Mouse (Mus musculus): ENCODE results near the gene Upb1. TPM values are rescaled to one million over a fixed set of nuclear protein-coding genes. Genes with fewer than 3 reads are reported as not detected.
A peak's percentile ranks its signal among the peaks of the same experiment; 100 is the strongest.
"Not testable (repeated sequence)": the region's sequence is repeated elsewhere in the genome, so short reads cannot be mapped to it uniquely, and the experiment has no call there.

Gene Upb1
- polyA plus RNA-seq, 1 experiment from 2014 or later = 0.93 TPM

DNA sequence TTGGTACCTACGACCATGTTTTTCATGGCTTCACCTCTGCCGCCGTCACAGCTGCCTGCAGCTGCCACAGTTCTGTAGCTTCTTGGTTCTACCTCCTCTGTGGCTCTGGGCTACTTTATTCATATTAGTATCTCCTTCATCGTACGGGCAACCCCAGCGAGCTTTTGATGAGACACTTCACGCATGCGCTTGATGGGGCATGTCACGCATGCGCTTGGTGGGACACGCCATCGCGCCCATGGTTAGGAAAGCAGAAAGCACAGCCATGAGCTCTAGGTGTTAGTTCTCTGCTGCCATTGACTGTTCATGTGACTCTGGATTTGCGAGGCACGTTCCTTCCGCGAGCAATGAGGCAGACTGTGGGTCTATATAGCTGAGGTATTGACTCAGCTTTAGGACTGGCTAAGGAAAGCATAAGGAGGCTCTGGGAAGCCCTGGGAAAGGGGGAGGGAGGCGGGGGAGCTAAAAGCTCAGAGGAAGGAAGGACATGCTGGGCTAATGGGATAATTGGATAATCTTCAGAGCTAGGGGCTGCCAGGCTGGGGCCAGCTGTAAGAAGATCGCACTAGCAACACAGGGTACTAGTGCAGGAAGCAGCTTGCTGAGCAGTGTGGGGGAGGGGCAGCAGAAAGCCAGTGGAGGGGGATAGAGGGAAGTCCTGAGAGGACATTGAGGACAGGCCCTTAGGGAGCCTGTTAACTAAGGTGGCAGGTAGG is 43.4 kb downstream of the Upb1 start:
- peaks cover 17% of the 10 kb centered on the region; the same call in 1 of the 2 replicates for H3K4me1 ChIP-seq (ENCODE audit: control insufficient read depth, insufficient read depth, low read length)
- no peak overlapping the region for H3K9ac ChIP-seq (ENCODE audit: low read depth, low read length)
- H3K27me3 ChIP-seq (ENCODE audit: control insufficient read depth, insufficient read depth, low read length) = no peaks in the 10 kb centered on the region
- no peak overlapping the region for H3K4me3 ChIP-seq (ENCODE audit: low read length)
- no peak overlapping the region for H3K4me2 ChIP-seq (replicated peaks; ENCODE audit: low read depth, low read length)
- no peaks in the 10 kb centered on the region for H3K36me3 ChIP-seq (ENCODE audit: control insufficient read depth, insufficient read depth, low read length)
- H3K27ac ChIP-seq (ENCODE audit: low read depth, low read length) = no peak overlapping the region
- ATAC-seq (ENCODE audit: low FRiP score, low TSS enrichment) = peak; percentile 63; the same call in 1 of the 2 replicates
- no peaks in the 10 kb centered on the region for H3K9me3 ChIP-seq (ENCODE audit: control insufficient read depth, low read length)
- WGBS = 67% methylated on average over 19 of the region's 19 CpGs

DNA sequence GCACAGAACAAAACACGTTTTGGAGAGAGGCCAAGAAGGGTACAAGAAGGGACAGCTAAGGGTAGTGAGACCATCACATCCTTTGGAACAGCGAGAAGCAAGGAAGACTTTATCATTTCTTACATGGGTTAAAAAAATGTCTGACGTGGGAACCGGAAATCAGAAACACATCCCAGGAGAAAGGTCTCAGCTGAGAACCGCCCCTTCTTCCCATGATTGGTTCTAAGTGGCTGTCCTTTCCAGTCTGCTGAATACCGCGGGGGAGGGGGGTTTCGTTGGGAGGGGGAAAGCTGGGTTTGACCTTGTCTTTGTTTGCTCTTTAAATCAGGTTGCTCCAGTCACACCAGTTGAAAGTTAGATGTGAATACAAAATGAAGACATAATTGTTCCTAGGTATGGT is 44.1 kb downstream of the Upb1 start:
- Histone ChIP-seq H3K4me1 (ENCODE audit: control insufficient read depth, insufficient read depth, low read length) (peaks cover 17% of the 10 kb centered on the region; the same call in 1 of the 2 replicates), H3K27me3 (ENCODE audit: control insufficient read depth, insufficient read depth, low read length) (no peaks in the 10 kb centered on the region), H3K27ac (ENCODE audit: low read depth, low read length) (no peak overlapping the region), H3K9ac (ENCODE audit: low read depth, low read length) (no peak overlapping the region), H3K4me2 (replicated peaks; ENCODE audit: low read depth, low read length) (no peak overlapping the region), H3K9me3 (ENCODE audit: control insufficient read depth, low read length) (no peaks in the 10 kb centered on the region), H3K36me3 (ENCODE audit: control insufficient read depth, insufficient read depth, low read length) (no peaks in the 10 kb centered on the region), H3K4me3 (ENCODE audit: low read length) (no peak overlapping the region)
- no peak for ATAC-seq (ENCODE audit: low FRiP score, low TSS enrichment)
- 46% methylated on average over 8 of the region's 8 CpGs for WGBS

DNA sequence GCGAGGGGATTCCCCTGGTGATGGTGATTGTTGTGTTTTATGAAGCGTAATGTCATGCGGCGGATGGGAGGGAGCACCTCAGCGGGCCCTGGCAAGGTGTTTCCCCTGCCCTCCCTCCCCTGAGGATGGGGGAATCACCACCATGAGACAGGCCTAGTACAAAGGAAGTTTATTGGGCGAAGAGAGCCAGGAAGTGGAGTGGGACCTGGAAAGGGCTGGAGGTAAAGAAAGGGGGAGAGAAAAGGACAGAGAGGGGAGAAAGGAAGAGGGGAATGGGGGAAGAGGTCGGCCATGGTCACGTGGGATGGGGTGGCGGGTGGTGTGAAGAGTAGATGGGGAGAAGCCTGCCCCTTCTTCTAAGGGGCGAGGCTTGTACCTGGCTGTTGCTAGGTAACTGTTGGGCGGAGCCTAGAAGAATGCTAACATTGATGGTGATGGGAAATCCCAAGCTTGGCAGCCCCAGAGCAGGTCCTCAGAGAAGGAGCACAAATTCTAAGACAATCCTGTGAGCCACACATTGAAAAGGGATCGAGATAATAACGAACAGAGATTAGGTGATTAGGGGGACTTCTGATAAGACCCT is 45.7 kb downstream of the Upb1 start:
- ATAC-seq (ENCODE audit: low FRiP score, low TSS enrichment) = peak; percentile 47; the same call in 1 of the 2 replicates
- Histone ChIP-seq H3K27me3 (ENCODE audit: control insufficient read depth, insufficient read depth, low read length) (no peaks in the 10 kb centered on the region), H3K9ac (ENCODE audit: low read depth, low read length) (no peak overlapping the region), H3K36me3 (ENCODE audit: control insufficient read depth, insufficient read depth, low read length) (no peaks in the 10 kb centered on the region), H3K27ac (ENCODE audit: low read depth, low read length) (0 out of 2 replicates have a peak overlapping the region, but pooled peaks have one; percentile 30), H3K4me1 (ENCODE audit: control insufficient read depth, insufficient read depth, low read length) (peaks cover 20% of the 10 kb centered on the region; the same call in 1 of the 2 replicates), H3K4me2 (replicated peaks; ENCODE audit: low read depth, low read length) (no peak overlapping the region), H3K9me3 (ENCODE audit: control insufficient read depth, low read length) (no peaks in the 10 kb centered on the region), H3K4me3 (ENCODE audit: low read length) (no peak overlapping the region)
- 66% methylated on average over 13 of the region's 13 CpGs for WGBS

DNA sequence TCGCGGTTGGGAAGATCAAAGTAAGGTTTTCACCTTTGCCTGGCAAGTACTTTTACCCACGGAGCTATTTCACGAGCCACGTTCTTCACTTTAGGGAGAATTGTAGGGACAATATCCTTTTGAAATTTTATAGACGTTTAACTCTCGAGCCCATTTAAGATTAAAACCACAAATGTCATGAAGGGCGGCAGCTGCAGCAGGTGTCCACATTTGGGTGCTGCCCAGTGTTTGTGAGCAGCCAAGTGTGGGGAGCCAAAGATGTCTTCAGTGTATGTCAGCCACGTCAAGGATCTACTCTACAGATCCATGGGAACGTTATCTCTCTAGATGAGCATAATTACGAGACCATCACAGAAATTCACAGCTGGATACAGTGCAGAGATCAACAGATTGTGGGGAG is 46.6 kb downstream of the Upb1 start:
- Histone ChIP-seq H3K4me2 (replicated peaks; ENCODE audit: low read depth, low read length) (no peak overlapping the region), H3K27me3 (ENCODE audit: control insufficient read depth, insufficient read depth, low read length) (no peaks in the 10 kb centered on the region), H3K9me3 (ENCODE audit: control insufficient read depth, low read length) (no peaks in the 10 kb centered on the region), H3K4me3 (ENCODE audit: low read length) (no peak overlapping the region), H3K27ac (ENCODE audit: low read depth, low read length) (no peak overlapping the region), H3K36me3 (ENCODE audit: control insufficient read depth, insufficient read depth, low read length) (no peaks in the 10 kb centered on the region), H3K9ac (ENCODE audit: low read depth, low read length) (no peak overlapping the region), H3K4me1 (ENCODE audit: control insufficient read depth, insufficient read depth, low read length) (peaks cover 20% of the 10 kb centered on the region; the same call in 1 of the 2 replicates)
- whole genome bisulfite sequencing = 80% methylated on average over 11 of the region's 11 CpGs
- no peak for ATAC-seq (ENCODE audit: low FRiP score, low TSS enrichment)

DNA sequence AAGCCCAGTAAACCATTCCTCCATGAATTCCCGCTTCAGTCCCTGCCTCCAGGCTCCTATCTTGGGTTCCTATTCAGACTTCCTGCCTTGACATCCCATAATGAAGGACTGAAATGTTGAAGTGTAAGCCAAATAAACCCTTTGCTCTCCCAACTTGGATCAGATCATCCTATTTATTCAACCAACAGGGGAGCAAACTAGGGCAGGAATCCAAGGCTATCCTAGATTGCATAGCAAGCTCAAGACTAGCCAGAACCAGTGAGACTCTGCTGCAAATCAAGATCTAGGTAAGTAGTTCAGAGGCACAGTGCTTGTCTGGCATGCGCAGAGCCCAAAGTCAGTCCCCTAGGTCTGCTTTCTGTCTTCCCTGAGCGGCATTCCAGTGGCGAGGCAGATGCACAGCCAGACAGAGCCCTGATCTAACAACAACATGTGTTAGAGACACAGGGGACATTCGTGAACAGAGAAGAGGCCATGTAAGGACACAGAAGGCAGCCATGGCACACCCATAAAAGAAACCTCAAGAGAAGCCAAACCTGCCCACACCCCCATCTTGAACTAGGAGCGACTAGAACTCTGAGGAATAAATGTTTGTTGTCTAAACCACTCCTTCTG is 48.0 kb downstream of the Upb1 start:
- ATAC-seq (ENCODE audit: low FRiP score, low TSS enrichment) = no peak

DNA sequence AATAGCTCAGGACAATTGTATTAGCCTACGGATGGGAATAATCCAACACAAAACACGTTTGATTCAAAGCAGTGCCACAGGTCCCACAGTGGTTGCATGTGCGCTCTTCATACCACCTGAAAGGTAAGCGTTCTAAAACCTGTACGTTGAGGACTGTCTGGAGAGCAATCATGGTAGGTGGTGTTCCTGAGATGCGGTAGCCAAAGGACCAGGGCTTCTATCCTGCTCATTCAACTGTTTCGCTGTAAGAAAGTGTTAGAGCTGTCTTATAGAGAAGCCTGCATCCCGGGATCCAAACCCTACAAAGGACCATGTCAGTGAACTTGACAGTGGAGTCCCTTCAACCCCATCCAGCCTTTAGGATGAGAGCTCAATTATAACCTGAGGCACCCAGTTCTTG is 49.4 kb downstream of the Upb1 start:
- Histone ChIP-seq H3K27ac (ENCODE audit: low read depth, low read length) (no peak overlapping the region), H3K4me1 (ENCODE audit: control insufficient read depth, insufficient read depth, low read length) (peaks cover 8% of the 10 kb centered on the region; the same call in 1 of the 2 replicates), H3K27me3 (ENCODE audit: control insufficient read depth, insufficient read depth, low read length) (no peaks in the 10 kb centered on the region), H3K36me3 (ENCODE audit: control insufficient read depth, insufficient read depth, low read length) (no peaks in the 10 kb centered on the region), H3K4me3 (ENCODE audit: low read length) (no peak overlapping the region), H3K9me3 (ENCODE audit: control insufficient read depth, low read length) (no peaks in the 10 kb centered on the region), H3K9ac (ENCODE audit: low read depth, low read length) (no peak overlapping the region), H3K4me2 (replicated peaks; ENCODE audit: low read depth, low read length) (no peak overlapping the region)
- ATAC-seq (ENCODE audit: low FRiP score, low TSS enrichment) = no peak
- 91% methylated on average over 8 of the region's 8 CpGs for WGBS

More for the DNA sequence above, 48.0 kb downstream of the Upb1 start:
- no peaks in the 10 kb centered on the region for H3K36me3 ChIP-seq (ENCODE audit: control insufficient read depth, insufficient read depth, low read length)
- H3K9me3 ChIP-seq (ENCODE audit: control insufficient read depth, low read length) = no peaks in the 10 kb centered on the region
- H3K27me3 ChIP-seq (ENCODE audit: control insufficient read depth, insufficient read depth, low read length) = no peaks in the 10 kb centered on the region
- H3K27ac ChIP-seq (ENCODE audit: low read depth, low read length) = no peak overlapping the region
- 75% methylated on average over 6 of the region's 6 CpGs for WGBS
- H3K9ac ChIP-seq (ENCODE audit: low read depth, low read length) = no peak overlapping the region
- H3K4me3 ChIP-seq (ENCODE audit: low read length) = no peak overlapping the region
- no peak overlapping the region for H3K4me2 ChIP-seq (replicated peaks; ENCODE audit: low read depth, low read length)
- H3K4me1 ChIP-seq (ENCODE audit: control insufficient read depth, insufficient read depth, low read length) = peaks cover 20% of the 10 kb centered on the region; the same call in 1 of the 2 replicates

DNA sequence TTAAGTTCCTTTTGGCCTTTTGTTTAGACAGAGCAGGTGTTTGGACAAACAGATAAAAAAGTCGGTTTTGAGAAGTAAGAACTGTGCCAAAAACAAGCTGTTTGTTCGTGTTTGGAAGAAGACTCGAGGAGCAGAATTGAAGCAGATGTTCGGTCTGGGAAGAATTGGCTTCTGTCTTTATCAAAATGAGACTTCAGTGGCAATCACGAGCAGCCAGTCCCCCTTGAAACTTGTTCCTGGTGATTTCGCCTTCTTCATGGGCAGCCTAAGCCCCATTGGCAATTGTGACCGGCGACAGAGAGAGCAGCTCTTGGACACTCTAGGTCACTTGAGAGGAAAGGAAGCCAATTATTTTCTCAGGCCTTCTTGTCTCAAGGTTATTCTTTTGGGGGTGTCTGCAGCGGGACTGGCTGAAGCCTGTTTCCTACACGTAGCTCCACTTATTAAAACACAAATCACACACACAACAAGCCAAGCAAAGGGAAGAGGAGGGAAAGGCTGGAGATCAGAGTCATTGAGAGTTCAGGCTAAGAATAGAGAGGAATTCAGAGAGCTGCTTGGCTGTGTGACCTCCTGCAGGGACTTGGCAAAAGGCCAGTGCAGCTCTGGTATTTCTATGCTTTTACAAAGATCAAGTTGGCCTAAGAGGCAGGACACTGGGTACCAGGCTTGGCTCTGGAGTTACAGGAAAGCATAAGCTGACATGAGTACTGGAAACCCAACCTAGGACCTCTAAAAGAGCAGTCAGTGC is 50.3 kb downstream of the Upb1 start:
- Histone ChIP-seq H3K4me2 (replicated peaks; ENCODE audit: low read depth, low read length) (no peak overlapping the region), H3K27ac (ENCODE audit: low read depth, low read length) (peak overlapping the region; percentile 49; the same call in 1 of the 2 replicates), H3K4me1 (ENCODE audit: control insufficient read depth, insufficient read depth, low read length) (0 out of 2 replicates have a peak, but pooled peaks cover 6% of the 10 kb centered on the region), H3K36me3 (ENCODE audit: control insufficient read depth, insufficient read depth, low read length) (no peaks in the 10 kb centered on the region), H3K27me3 (ENCODE audit: control insufficient read depth, insufficient read depth, low read length) (no peaks in the 10 kb centered on the region), H3K4me3 (ENCODE audit: low read length) (no peak overlapping the region), H3K9ac (ENCODE audit: low read depth, low read length) (no peak overlapping the region), H3K9me3 (ENCODE audit: control insufficient read depth, low read length) (no peaks in the 10 kb centered on the region)
- 54% methylated on average over 10 of the region's 10 CpGs for WGBS
- peak; percentile 76; the same call in 1 of the 2 replicates for ATAC-seq (ENCODE audit: low FRiP score, low TSS enrichment)

DNA sequence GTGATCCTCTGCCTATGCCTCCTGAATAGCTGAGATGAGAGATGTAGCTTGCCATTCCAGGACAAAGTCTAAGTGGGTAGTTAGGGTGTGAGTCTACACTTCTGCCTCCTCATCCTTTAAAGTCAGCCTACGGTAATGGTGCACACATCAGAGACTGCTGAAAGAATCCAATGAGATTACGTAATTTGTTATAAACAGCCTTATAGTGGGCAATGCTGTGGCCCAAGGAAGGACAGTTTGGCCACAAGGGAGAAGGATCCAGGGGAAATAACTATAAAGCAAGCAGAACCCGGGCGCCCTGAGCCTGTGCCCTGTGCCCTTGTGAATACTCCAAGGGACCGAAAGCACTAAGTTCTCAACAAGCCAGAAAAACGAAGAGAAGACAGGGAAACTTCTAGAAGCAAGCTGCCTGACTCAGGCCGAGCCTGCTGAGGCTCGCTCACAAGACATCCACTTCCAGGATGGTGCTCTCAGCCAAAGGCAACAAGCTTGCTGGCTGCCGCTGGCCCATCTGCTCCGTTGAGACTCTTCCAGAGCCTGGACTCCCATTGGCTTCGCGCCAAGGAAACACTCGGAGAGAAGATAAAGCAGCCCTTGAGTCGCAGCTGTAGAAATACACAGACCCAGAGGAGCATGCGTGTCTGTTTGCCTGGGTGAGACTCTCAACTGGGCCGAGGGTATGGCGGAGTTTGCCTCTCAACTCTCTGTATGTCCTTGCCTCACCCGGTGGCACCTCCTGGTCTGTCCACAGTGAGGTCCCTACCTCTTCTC is 55.3 kb downstream of the Upb1 start:
- H3K27me3 ChIP-seq (ENCODE audit: control insufficient read depth, insufficient read depth, low read length); H3K4me2 ChIP-seq (replicated peaks; ENCODE audit: low read depth, low read length); H3K27ac ChIP-seq (ENCODE audit: low read depth, low read length); H3K4me3 ChIP-seq (ENCODE audit: low read length); H3K9me3 ChIP-seq (ENCODE audit: control insufficient read depth, low read length); H3K4me1 ChIP-seq (ENCODE audit: control insufficient read depth, insufficient read depth, low read length); H3K36me3 ChIP-seq (ENCODE audit: control insufficient read depth, insufficient read depth, low read length); H3K9ac ChIP-seq (ENCODE audit: low read depth, low read length): not testable (repeated sequence)
- 74% methylated on average over 12 of the region's 18 CpGs for WGBS
- ATAC-seq (ENCODE audit: low FRiP score, low TSS enrichment) = peak; percentile 52; the same call in 1 of the 2 replicates
